Mouse (Mus musculus) liver, embryonic 14.5 days (tissue): ENCODE data around the gene Sfi1. TPM values are rescaled to one million over a fixed set of nuclear protein-coding genes. Genes with fewer than 3 reads are reported as not detected.
A peak's percentile ranks its signal among the peaks of the same experiment; 100 is the strongest.

Source experiments
- ATAC-seq: fragments of 200-750 bp; cut with Nextera tagmentation; 2 replicates; pipeline ENCODE4 v1.8.0; 2017; ENCODE audit warnings: moderate number of reproducible peaks, mild to moderate bottlenecking, moderate library complexity; ENCODE audit not compliant: insufficient read depth
- DNase-seq, 3 experiments: peaks; one replicate each; pipeline ENCODE4 v3.0.0-alpha.2; 2012 to 2013; ENCODE audit warnings: low read depth in 3 of 3, low spot score in 3 of 3
- H3K27ac ChIP-seq: fragments of 300-500 bp; sonication (generic); 2 replicates; pipeline ENCODE4 v1.5.1; 2014; ENCODE audit warnings: moderate library complexity, mild to moderate bottlenecking, control low read depth, inconsistent platforms
- H3K27me3 ChIP-seq: fragments of 300-500 bp; sonication (generic); 2 replicates; pipeline ENCODE4 v1.6.1; 2014; ENCODE audit warnings: mild to moderate bottlenecking, low read length, moderate library complexity; ENCODE audit not compliant: control insufficient read depth, insufficient read depth
- H3K36me3 ChIP-seq: fragments of 300-500 bp; sonication (generic); replicated peaks from 2 replicates; pipeline ENCODE4 v1.6.1; 2014; ENCODE audit warnings: low read depth; ENCODE audit not compliant: control insufficient read depth, insufficient read depth
- H3K4me1 ChIP-seq, 2 experiments: fragments of 200-500 bp in 1 of 2; fragments of 300-500 bp in 1 of 2; sonication (generic) in 1 of 2; replicated peaks; 2 replicates each; pipeline ENCODE4 v1.6.1; 2012 to 2014; ENCODE audit warnings: antibody characterized with exemption in 1 of 2, inconsistent platforms in 1 of 2, low read length in 1 of 2; ENCODE audit not compliant: control insufficient read depth in 2 of 2, insufficient read depth in 2 of 2
- H3K4me2 ChIP-seq: fragments of 300-500 bp; sonication (generic); 2 replicates; pipeline ENCODE4 v1.6.1; 2014; ENCODE audit warnings: low read depth, mild to moderate bottlenecking, control low read depth, moderate library complexity
- H3K4me3 ChIP-seq, 2 experiments: fragments of 200-500 bp in 1 of 2; fragments of 300-500 bp in 1 of 2; sonication (generic) in 1 of 2; 2 replicates each; pipeline ENCODE4 v1.5.1; 2012 to 2014; ENCODE audit warnings: low read depth in 2 of 2, low read length in 2 of 2, mild to moderate bottlenecking in 2 of 2, control low read depth in 1 of 2, inconsistent platforms in 1 of 2, moderate library complexity in 1 of 2; ENCODE audit not compliant: insufficient read depth in 1 of 2
- H3K9ac ChIP-seq: fragments of 300-500 bp; sonication (generic); replicated peaks from 2 replicates; pipeline ENCODE4 v1.6.1; 2014; ENCODE audit warnings: mild to moderate bottlenecking, control low read depth, moderate library complexity
- H3K9me3 ChIP-seq: fragments of 300-500 bp; sonication (generic); 2 replicates; pipeline ENCODE4 v1.6.1; 2016; ENCODE audit warnings: low read length, mixed read lengths; ENCODE audit not compliant: control insufficient read depth
- CTCF ChIP-seq: IDR thresholded peaks from 2 replicates; pipeline ENCODE4 v1.5.1; 2016; ENCODE audit warnings: antibody characterized with exemption, low read depth, control low read depth
- EP300 ChIP-seq: IDR thresholded peaks from 2 replicates; pipeline ENCODE4 v1.6.1; 2016; ENCODE audit warnings: antibody characterized with exemption, low read depth
- WGBS: fragments of 180-500 bp; shearing (Covaris S2); extraction: QIAGEN DNeasy Blood & Tissue Kit; methylation state at CpG from one replicate; pipeline ENCODE4 v1.1.7; 2014; ENCODE audit not compliant: insufficient replicate concordance; 5-methylcytosine and 5-hydroxymethylcytosine counted together
- polyA plus RNA-seq, 2 experiments: library from polyadenylated mRNA; depleted of rRNA in 1 of 2; stranded (reverse) in 1 of 2; unstranded in 1 of 2; fragments of >200 nt; fragmentation: Nextera tagmentation in 1 of 2; extraction: Ambion mirVana in 1 of 2; gene quantifications; 2 replicates each; pipeline versions ENCODE4 v1.2.1 to v1.2.3; 2012 to 2014

The Sfi1 gene
- polyA plus RNA-seq, 2 experiments = 1.7 to 5.4 TPM

- Histone ChIP-seq H3K9me3 (no peaks in the 10 kb centered on the region), H3K4me3 (no peak overlapping the region), H3K27me3 (no peaks in the 10 kb centered on the region), H3K4me2 (no peak overlapping the region), H3K9ac (no peak overlapping the region), H3K27ac (no peak overlapping the region), H3K4me1 (no peaks in the 10 kb centered on the region), H3K36me3 (peaks cover 80% of the 10 kb centered on the region)
- no peak for ATAC-seq
- no peak for DNase-seq
- TF ChIP-seq EP300 = no peak
- no peak for TF ChIP-seq CTCF
- 70% methylated on average over 5 of the region's 5 CpGs for WGBS
These were observed 29.8 kb upstream of the Sfi1 start for GRCm38 (mm10) chr11:3223105-3223504.

DNA sequence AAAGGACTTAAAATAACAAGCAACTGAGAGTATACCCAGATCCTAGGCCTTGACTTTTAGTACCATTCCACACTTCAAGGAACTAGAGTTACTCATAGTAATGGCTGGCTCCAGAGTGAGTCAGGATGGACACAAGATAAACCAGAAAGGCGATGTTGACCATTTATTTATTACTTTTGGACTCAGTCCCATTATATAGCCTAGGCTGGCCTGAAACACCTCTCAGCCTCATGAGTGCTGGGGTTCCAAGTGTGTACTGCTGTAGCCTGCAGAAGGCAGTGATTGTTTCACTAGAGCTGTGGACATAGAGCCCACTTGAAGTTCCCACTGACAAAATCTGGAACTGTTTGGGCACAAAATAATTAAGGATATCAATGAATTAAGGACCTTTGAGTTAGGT lies 19.3 kb upstream of the Sfi1 start:
- H3K36me3 ChIP-seq = peaks cover 60% of the 10 kb centered on the region
- no peaks in the 10 kb centered on the region for H3K9me3 ChIP-seq
- TF ChIP-seq EP300 = no peak
- no peak for TF ChIP-seq CTCF
- no peaks in the 10 kb centered on the region for H3K27me3 ChIP-seq
- H3K9ac ChIP-seq = no peak overlapping the region
- 82% methylated on average over 1 of the region's 1 CpGs for WGBS
- no peak overlapping the region for H3K27ac ChIP-seq
- H3K4me3 ChIP-seq = no peak overlapping the region
- no peaks in the 10 kb centered on the region for H3K4me1 ChIP-seq
- DNase-seq (no peak), ATAC-seq (no peak)
- H3K4me2 ChIP-seq = no peak overlapping the region

GRCm38 (mm10) chr11:3206783-3207182 lies 13.5 kb upstream of the Sfi1 start:
- DNase-seq (no peak), ATAC-seq (no peak)
- Histone ChIP-seq H3K4me1 (peaks cover 0 to 5% of the 10 kb centered on the region in 2 experiments; a peak in 2 of 4 replicates), H3K4me2 (no peak overlapping the region), H3K36me3 (peaks cover 51% of the 10 kb centered on the region), H3K27me3 (no peaks in the 10 kb centered on the region), H3K9me3 (no peaks in the 10 kb centered on the region), H3K4me3 (no peak overlapping the region), H3K27ac (no peak overlapping the region), H3K9ac (no peak overlapping the region)
- TF ChIP-seq EP300 = no peak
- TF ChIP-seq CTCF = no peak
- 77% methylated on average over 3 of the region's 3 CpGs for WGBS

DNA sequence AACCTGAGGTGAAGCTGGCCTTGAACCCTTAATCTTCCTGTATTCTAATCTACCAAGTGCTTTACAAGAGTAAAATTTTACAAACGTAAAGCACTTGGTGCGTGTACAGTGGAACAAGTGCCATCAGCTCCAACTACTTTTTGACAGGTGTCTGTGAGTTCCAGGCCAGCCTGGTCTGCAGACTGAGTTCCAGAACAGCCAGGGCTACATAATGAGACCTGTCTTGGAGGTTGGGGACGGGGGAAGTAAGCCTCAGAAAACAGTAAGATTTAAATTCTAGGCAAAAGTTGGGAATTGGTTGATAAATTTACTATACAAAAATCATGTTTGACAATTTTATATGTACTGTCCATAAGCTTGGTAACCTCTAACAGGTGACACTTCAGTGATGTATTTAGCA lies 11.9 kb upstream of the Sfi1 start:
- DNase-seq (no peak), ATAC-seq (no peak)
- peaks cover 46% of the 10 kb centered on the region for H3K36me3 ChIP-seq
- no peaks in the 10 kb centered on the region for H3K9me3 ChIP-seq
- H3K27ac ChIP-seq = no peak overlapping the region
- no peak overlapping the region for H3K4me3 ChIP-seq
- 84% methylated on average over 3 of the region's 3 CpGs for WGBS
- H3K27me3 ChIP-seq = no peaks in the 10 kb centered on the region
- H3K4me1 ChIP-seq = peaks cover 0 to 5% of the 10 kb centered on the region in 2 experiments; a peak in 2 of 4 replicates
- H3K4me2 ChIP-seq = peak overlapping the region; percentile 63
- TF ChIP-seq CTCF = no peak
- no peak for TF ChIP-seq EP300
- no peak overlapping the region; the same call in 1 of the 2 replicates for H3K9ac ChIP-seq

DNA sequence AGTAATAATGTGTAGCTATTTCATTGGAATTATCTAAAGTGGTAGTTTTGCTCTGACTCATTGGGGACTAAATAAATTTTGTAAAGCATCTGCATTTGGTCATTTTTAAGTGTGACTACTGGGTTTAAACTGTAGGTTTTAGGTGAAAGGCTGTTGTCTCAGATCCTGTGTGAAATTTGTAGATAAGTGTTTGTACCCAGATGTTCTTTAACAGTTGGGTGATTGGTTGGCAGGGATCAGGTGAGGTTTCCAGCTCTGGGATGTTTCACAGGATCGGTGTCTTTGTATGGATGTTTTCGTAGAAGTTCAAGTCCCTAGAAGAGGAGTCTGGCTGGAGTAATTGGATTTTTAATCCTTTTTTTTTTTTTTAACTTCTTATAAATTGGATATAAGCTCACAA lies 10.5 kb upstream of the Sfi1 start:
- ATAC-seq (no peak), DNase-seq (peak in 2 of 3 experiments; percentile 28 to 47)
- Histone ChIP-seq H3K9ac (peak overlapping the region; percentile 71), H3K36me3 (peaks cover 37% of the 10 kb centered on the region), H3K27me3 (no peaks in the 10 kb centered on the region), H3K4me2 (peak overlapping the region; percentile 63), H3K9me3 (no peaks in the 10 kb centered on the region), H3K4me1 (peaks cover 0 to 5% of the 10 kb centered on the region in 2 experiments; a peak in 2 of 4 replicates), H3K27ac (no peak overlapping the region), H3K4me3 (peak overlapping the region; percentile 42 to 61)
- WGBS = 45% methylated on average over 2 of the region's 2 CpGs
- TF ChIP-seq CTCF (no peak), EP300 (no peak)
